In the genomic region with DNA sequence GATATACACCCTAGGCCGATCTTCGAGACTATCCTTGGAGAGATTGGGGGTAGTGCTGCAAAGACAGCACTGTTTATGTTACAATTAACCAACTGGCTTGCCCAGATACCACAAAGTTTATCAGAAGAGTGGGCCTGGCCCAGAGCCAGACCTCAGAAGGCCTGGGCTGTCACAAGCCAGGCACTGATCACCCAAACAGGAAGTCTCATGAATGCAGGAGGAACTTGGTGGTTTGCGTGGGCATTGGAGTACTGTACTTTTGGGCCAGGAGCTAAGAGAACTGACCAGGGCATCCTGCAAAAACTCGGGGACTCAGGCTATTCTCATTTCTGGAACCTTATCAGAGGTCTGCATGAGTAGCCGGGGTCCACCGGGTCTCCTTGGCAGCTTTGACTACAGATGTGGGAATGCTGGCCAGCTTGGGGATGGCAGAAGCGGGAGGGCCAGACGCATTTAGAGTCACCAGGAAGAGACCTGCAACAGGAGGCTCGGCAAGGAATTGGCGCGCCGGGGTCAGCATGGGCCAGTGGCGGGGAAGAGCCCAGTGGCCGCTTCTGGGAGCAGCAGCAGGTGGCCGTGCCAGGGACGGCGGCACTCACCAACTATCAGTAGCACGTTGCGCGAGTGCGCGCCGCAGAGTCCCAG, we compare ENCODE assay signal across 8 mouse cellular contexts. TPM values are rescaled to one million over a fixed set of nuclear protein-coding genes. Genes with fewer than 3 reads are reported as not detected.
DNase-seq lines count a peak whose midpoint lies in the region; ATAC-seq lines count a peak whose summit lies in the region.

No protein-coding gene starts in this region.

- peak overlapping the region; percentile 70 for H3K9ac ChIP-seq in intestine, embryonic 14.5 days (ENCODE audit: low read length)
- H3K9ac ChIP-seq in liver, embryonic 15.5 days = peak overlapping the region; percentile 61; the same call in 1 of the 2 replicates

- peak; percentile 25 for DNase-seq in thymus, postnatal 25 days
- DNase-seq in thymus, postnatal 10 days (ENCODE audit: low spot score in 2 of 2) = no peak
- DNase-seq in gastrocnemius, postnatal 25 days = peak; percentile 51
- DNase-seq in intestine, embryonic 14.5 days (ENCODE audit: low spot score) = no peak
- DNase-seq in natural killer cell, adult 2 months (ENCODE audit: low spot score in 2 of 2) = peak; percentile 83 to 88
- DNase-seq in embryo, embryonic 10 days (ENCODE audit: low spot score) = no peak

- peaks cover 5% of the 10 kb centered on the region; the same call in 1 of the 2 replicates for H3K36me3 ChIP-seq in intestine, embryonic 14.5 days (ENCODE audit: control insufficient read depth, insufficient read depth, low read length)
- no peaks in the 10 kb centered on the region for H3K36me3 ChIP-seq in liver, embryonic 15.5 days (replicated peaks)

- no peaks in the 10 kb centered on the region for H3K9me3 ChIP-seq in intestine, embryonic 14.5 days (ENCODE audit: control insufficient read depth, low read length)
- no peaks in the 10 kb centered on the region for H3K9me3 ChIP-seq in liver, embryonic 15.5 days (replicated peaks)

- peak overlapping the region; percentile 98 for H3K4me3 ChIP-seq in brown adipose tissue, adult 24 weeks (ENCODE audit: insufficient read depth, low read depth, low read length)
- H3K4me3 ChIP-seq in intestine, embryonic 14.5 days (ENCODE audit: low read depth, low read length) = peak overlapping the region; percentile 74
- H3K4me3 ChIP-seq in liver, embryonic 15.5 days (replicated peaks) = peak overlapping the region; percentile 70

- WGBS in intestine, embryonic 14.5 days = 2% methylated on average over 23 of the region's 23 CpGs
- 1% methylated on average over 23 of the region's 23 CpGs for WGBS in liver, embryonic 15.5 days (ENCODE audit: insufficient replicate concordance)

- no peaks in the 10 kb centered on the region for H3K27me3 ChIP-seq in intestine, embryonic 14.5 days (replicated peaks; ENCODE audit: control insufficient read depth, insufficient read depth, low read length)
- peaks cover 6% of the 10 kb centered on the region; the same call in 1 of the 2 replicates for H3K27me3 ChIP-seq in liver, embryonic 15.5 days

- ATAC-seq in intestine, embryonic 14.5 days (replicated peaks; ENCODE audit: low FRiP score, low TSS enrichment, low read depth) = no peak; the same call in 1 of the 2 replicates
- ATAC-seq in liver, embryonic 15.5 days (ENCODE audit: insufficient read depth) = peak; percentile 71

- H3K4me2 ChIP-seq in intestine, embryonic 14.5 days (ENCODE audit: low read length) = peak overlapping the region; percentile 79
- H3K4me2 ChIP-seq in liver, embryonic 15.5 days = peak overlapping the region; percentile 93

- H3K4me1 ChIP-seq in brown adipose tissue, adult 24 weeks (ENCODE audit: control insufficient read depth, insufficient read depth, insufficient read length, low read length) = peaks cover 7% of the 10 kb centered on the region
- peaks cover 12% of the 10 kb centered on the region for H3K4me1 ChIP-seq in intestine, embryonic 14.5 days (replicated peaks; ENCODE audit: control insufficient read depth, insufficient read depth, low read length)
- peaks cover 25% of the 10 kb centered on the region for H3K4me1 ChIP-seq in liver, embryonic 15.5 days (replicated peaks)

- H3K27ac ChIP-seq in brown adipose tissue, adult 24 weeks (replicated peaks; ENCODE audit: low read depth, low read length) = 0 out of 2 replicates have a peak overlapping the region, but pooled peaks have one; percentile 54
- peak overlapping the region; percentile 43 for H3K27ac ChIP-seq in intestine, embryonic 14.5 days (ENCODE audit: low read depth)
- H3K27ac ChIP-seq in liver, embryonic 15.5 days (replicated peaks) = peak overlapping the region; percentile 78

RNA-seq across cellular contexts. Expression of a gene that starts 0.4 kb away (rescaled TPM):
- 3.8 and 7.7 TPM in 2 replicates for polyA plus RNA-seq in brown adipose tissue, adult 24 weeks (2012; ENCODE audit: insufficient read depth, insufficient read length, missing spikeins)
- total RNA-seq in gastrocnemius, postnatal 25 days (2021) = 1 to 10 TPM; 3.1 to 3.3 TPM
- polyA plus RNA-seq in intestine, embryonic 14.5 days (2014; fragmentation: Nextera tagmentation; extraction: Ambion mirVana) = 7.5 and 7.9 TPM in 2 replicates
- 1.9 and 2.3 TPM in 2 replicates for polyA plus RNA-seq in liver, embryonic 15.5 days (2015; fragmentation: Nextera tagmentation; extraction: Ambion mirVana)

RNA-seq across cellular contexts. Expression of a gene that starts 0.4 kb away (rescaled TPM):
- polyA plus RNA-seq in brown adipose tissue, adult 24 weeks (2012; ENCODE audit: insufficient read depth, insufficient read length, missing spikeins) = 2.1 and 3.1 TPM in 2 replicates
- total RNA-seq in gastrocnemius, postnatal 25 days (2021) = 1 to 10 TPM; 2.4 to 3.5 TPM
- polyA plus RNA-seq in intestine, embryonic 14.5 days (2014; fragmentation: Nextera tagmentation; extraction: Ambion mirVana) = 8.4 and 9.9 TPM in 2 replicates
- polyA plus RNA-seq in liver, embryonic 15.5 days (2015; fragmentation: Nextera tagmentation; extraction: Ambion mirVana) = 1.6 and 2.6 TPM in 2 replicates

RNA-seq across cellular contexts. Expression of a gene that starts 38.0 kb away (rescaled TPM):
- polyA plus RNA-seq in brown adipose tissue, adult 24 weeks (2012; ENCODE audit: insufficient read depth, insufficient read length, missing spikeins) = 8.6 and 11.1 TPM in 2 replicates
- total RNA-seq in gastrocnemius, postnatal 25 days (2021) = 1 to 10 TPM; 5.2 to 5.7 TPM
- 18.0 and 18.8 TPM in 2 replicates for polyA plus RNA-seq in intestine, embryonic 14.5 days (2014; fragmentation: Nextera tagmentation; extraction: Ambion mirVana)
- 4.2 TPM in 2 replicates for polyA plus RNA-seq in liver, embryonic 15.5 days (2015; fragmentation: Nextera tagmentation; extraction: Ambion mirVana)

RNA-seq across cellular contexts. Expression of a gene that starts 47.4 kb away (rescaled TPM):
- not detected in 2 replicates for polyA plus RNA-seq in brown adipose tissue, adult 24 weeks (2012; ENCODE audit: insufficient read depth, insufficient read length, missing spikeins)
- under 1 TPM; 0.43 to 0.51 TPM for total RNA-seq in gastrocnemius, postnatal 25 days (2021)
- polyA plus RNA-seq in intestine, embryonic 14.5 days (2014; fragmentation: Nextera tagmentation; extraction: Ambion mirVana) = 2.8 and 3.2 TPM in 2 replicates
- polyA plus RNA-seq in liver, embryonic 15.5 days (2015; fragmentation: Nextera tagmentation; extraction: Ambion mirVana) = 0.21 and 0.35 TPM in 2 replicates

RNA-seq across cellular contexts. Expression of a gene that starts 55.0 kb away (rescaled TPM):
- 54.8 and 76.2 TPM in 2 replicates for polyA plus RNA-seq in brown adipose tissue, adult 24 weeks (2012; ENCODE audit: insufficient read depth, insufficient read length, missing spikeins)
- total RNA-seq in gastrocnemius, postnatal 25 days (2021) = 10 to 100 TPM; 29.9 to 36.9 TPM
- 376 and 385 TPM in 2 replicates for polyA plus RNA-seq in intestine, embryonic 14.5 days (2014; fragmentation: Nextera tagmentation; extraction: Ambion mirVana)
- polyA plus RNA-seq in liver, embryonic 15.5 days (2015; fragmentation: Nextera tagmentation; extraction: Ambion mirVana) = 165 and 170 TPM in 2 replicates

Comparison
In these comparisons a context has a peak if more than half of its experiments do, and no peak if none do; other contexts are left out.
1. DNase-seq: peak in thymus, postnatal 25 days (single experiment), gastrocnemius, postnatal 25 days (single experiment) and natural killer cell, adult 2 months (2 of 2); none in thymus, postnatal 10 days (0 of 2), intestine, embryonic 14.5 days (single experiment) and embryo, embryonic 10 days (single experiment).
2. Peak in every context shown above with its lines, with median percentiles within 50 percentile points of each other: H3K27ac ChIP-seq and H3K4me3 ChIP-seq.